Mouse (Mus musculus) heart, postnatal 0 days (tissue): ENCODE measurements around the gene Galnt9.

Source experiments
- CTCF ChIP-seq: IDR thresholded peaks from 2 replicates; pipeline ENCODE4 v1.5.1; 2016; ENCODE audit warnings: antibody characterized with exemption, control low read depth, low read depth
- EP300 ChIP-seq: IDR thresholded peaks from 2 replicates; pipeline ENCODE4 v1.6.1; 2016; ENCODE audit warnings: antibody characterized with exemption, low read depth

- TF ChIP-seq EP300 (no peak), CTCF (peak; percentile 81)
These were observed 95.3 kb downstream of the Galnt9 start for GRCm38 (mm10) chr5:110639459-110639858.
